Mouse (Mus musculus): ENCODE data around the gene Chd5.

Gene Chd5

GRCm38 (mm10) chr4:152338419-152339292, at the start of gene Chd5:
Chd5 (plus strand) TSS chr4:152338651.
- DNase-seq (ENCODE audit: low read depth, low spot score): no peak

GRCm38 (mm10) chr4:152290385-152290784, 48.1 kb upstream of the Chd5 start:
- no peak for DNase-seq (ENCODE audit: low read depth, low spot score)

- no peak for DNase-seq (ENCODE audit: low read depth, low spot score)
Measured at GRCm38 (mm10) chr4:152290991-152291390, 47.5 kb upstream of the Chd5 start.

DNA sequence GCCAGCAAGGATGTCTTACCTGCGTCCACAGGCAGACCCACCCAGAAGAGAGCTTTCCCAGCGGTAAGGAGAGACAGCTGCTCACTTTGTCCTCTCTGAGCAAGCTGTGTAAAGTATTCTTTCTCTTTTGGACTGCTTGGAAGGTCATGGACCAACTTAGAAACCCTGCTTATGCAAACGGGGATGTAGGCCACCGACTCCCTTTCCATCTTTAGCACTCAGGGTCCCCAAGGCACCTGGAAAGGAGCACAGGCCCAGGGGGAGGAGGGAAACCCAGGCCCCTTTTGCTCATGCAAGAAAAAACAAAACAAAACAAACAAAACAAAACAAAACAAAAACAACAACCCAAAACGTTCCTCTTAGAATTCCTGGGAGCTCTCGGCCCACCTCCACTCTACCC, 46.9 kb upstream of the Chd5 start, which contains the start of gene Hes3:
Gene Hes3 (minus strand): TSS at position 101 of the 400 bp plus-strand sequence.
- DNase-seq (ENCODE audit: low read depth, low spot score): no peak

DNA sequence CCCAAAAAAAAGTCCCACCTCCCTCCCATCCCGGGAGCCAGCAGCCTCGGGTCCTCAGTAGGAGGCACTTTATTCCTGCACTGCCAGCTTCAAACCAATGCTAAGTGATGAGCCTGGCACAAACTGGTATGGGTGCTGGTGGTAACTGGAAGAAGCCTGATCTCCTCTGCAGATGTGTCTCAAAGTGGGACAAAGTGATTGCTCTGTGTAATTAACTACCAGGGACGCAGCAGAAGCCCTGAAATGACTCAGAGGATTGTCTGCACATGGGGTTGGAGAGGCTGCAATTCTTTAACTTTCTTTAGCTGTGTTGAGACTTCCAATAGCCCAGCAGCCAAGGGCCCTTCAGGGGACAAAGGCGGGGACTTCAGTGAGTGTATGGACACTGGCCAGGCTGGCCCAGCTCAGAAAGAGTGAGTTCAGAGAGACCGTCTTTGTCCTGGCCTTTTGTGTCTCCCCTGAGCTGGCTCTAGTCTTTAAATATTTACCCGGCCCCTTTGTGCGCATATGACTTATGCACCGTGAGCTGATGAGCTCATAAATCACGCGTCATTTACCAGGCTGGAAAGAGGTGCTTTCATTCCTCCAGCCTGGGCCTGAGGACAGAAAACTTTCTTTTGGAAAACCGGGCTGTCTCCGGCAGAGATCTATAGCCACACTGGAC, 46.2 kb upstream of the Chd5 start:
- DNase-seq (ENCODE audit: low read depth, low spot score): no peak

DNA sequence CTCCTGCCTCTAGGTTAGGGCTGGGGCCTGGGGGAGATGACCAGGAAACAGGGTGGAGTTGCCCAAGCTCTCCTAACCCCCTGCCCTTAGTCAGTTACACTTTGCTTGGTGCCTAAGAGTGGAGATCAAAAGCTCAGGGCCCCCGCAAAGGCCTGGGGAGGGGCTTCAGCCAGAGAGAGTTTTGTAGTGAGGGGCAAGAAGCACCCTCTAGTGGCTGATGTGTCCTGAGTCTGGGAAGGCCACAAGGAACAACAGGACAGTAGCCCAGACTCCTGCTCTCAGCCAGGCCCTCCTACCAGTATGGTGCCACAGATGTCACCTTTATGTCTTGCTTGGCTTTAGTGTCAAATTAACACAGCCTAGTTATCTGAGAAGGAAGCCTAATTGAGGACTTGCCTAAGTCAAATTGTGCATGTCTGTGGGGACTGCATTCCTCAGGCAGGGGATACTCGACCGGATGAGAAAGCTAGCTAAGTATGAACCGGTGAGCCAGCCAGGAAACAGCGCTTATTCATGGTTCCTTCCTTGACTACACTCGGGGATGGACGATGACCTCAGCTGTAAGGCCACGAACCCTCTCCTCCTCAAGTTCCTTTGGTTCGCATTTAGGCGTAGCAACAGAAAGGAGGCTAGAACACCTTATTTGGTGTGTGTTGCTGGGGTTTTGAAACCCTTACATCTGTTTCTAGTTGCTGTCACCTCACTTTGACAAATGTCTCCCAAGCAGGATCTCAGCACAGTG, 44.1 kb upstream of the Chd5 start:
- DNase-seq (ENCODE audit: low read depth, low spot score): no peak

GRCm38 (mm10) chr4:152295916-152296315, 42.5 kb upstream of the Chd5 start:
- DNase-seq (ENCODE audit: low read depth, low spot score): no peak

DNA sequence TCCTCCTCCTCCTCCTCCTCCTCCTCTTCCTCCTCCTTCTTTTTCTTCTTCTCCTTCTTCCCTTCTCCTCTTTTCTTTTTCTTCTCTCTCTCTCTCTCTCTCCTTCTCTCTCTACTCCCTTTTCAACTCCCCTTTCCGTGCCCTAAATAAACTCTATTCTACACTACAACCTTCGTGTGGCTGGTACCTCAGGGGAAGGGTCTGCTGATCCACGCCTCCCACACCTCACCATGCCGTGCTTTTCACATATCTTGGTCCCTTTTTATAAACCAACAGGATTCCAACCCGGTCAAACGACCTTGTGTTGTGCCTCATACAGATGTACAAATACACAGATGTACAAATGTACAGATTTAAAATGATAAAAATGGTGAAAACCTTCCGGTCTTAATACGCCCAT, 42.1 kb upstream of the Chd5 start:
- no peak for DNase-seq (ENCODE audit: low read depth, low spot score)

DNA sequence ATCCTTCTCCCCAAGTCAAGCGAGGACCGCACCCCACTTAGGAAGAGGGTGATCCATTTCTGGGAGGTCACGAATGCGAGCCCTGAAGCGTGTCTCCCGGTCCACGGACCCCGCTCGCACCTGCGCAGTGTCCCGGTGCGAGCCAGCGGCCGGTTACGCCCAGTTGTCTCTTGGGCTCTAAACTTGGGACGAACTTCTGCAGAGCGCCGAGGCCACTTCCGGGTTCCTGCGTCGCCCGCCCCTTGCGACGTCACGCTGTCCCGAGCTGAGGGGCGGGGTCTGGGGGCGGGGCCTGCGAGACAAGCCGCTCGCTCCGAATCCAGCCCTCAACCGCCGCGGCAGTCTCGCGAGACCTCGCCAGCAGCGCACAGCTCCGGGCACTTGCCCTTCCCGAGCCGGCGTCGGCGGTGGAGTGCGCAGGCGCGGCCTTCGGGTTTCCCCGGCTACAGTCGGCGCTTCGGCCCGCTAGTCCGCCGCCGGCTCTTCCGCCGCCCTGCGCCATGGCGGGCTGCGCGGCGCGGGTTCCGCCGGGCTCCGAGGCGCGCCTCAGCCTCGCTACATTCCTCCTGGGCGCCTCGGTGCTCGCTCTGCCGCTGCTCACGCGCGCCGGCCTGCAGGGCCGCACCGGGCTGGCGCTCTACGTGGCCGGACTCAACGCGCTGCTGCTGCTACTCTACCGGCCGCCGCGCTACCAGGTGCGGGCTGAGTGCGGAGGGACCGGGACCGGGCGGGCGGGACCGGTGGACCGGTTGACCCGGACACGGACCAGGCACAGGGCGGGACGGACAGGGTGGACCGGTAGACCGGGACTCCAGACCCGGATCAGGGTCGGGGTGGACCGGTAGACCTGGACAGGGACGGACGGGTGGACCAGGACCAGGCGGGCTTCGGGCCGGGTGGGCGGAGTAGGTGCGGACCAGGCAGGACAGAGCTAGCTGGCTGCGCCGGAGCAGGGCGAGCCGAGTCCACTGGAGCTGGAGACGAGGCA, 41.3 kb upstream of the Chd5 start, which contains the start of gene Icmt:
Gene Icmt (plus strand): TSS at position 354 of the 988 bp plus-strand sequence.
- DNase-seq (ENCODE audit: low read depth, low spot score): peak; percentile 99

GRCm38 (mm10) chr4:152298836-152299235, 39.6 kb upstream of the Chd5 start:
- DNase-seq (ENCODE audit: low read depth, low spot score): no peak

- DNase-seq (ENCODE audit: low read depth, low spot score): no peak
Measured at GRCm38 (mm10) chr4:152300375-152300774, 38.1 kb upstream of the Chd5 start.

GRCm38 (mm10) chr4:152302012-152302411, 36.4 kb upstream of the Chd5 start:
- no peak for DNase-seq (ENCODE audit: low read depth, low spot score)

- DNase-seq (ENCODE audit: low read depth, low spot score): no peak
Measured at GRCm38 (mm10) chr4:152303172-152303571, 35.3 kb upstream of the Chd5 start.

DNA sequence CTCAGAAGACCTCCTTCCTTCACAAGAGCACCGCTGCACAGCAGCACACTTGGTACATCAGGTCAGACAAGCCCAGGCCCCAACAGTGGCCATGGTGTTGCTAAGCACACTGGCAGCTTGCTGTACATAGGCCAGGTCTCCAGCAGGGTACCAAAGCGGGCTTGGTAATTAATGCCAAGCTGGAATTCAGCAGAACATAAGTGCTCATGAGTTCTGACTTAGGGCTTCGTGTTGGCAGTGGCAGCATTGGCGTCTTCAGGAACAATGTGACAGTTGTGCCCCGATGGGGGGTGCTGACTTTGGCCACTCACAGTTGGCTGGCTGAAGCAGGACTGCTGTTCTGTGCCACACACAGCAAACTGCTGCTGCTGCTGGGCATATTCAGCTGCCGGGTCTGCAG, 33.8 kb upstream of the Chd5 start:
- no peak for DNase-seq (ENCODE audit: low read depth, low spot score)

- no peak for DNase-seq (ENCODE audit: low read depth, low spot score)
Measured at GRCm38 (mm10) chr4:152305991-152306390, 32.5 kb upstream of the Chd5 start.

GRCm38 (mm10) chr4:152307542-152307941, 30.9 kb upstream of the Chd5 start:
- DNase-seq (ENCODE audit: low read depth, low spot score): no peak

- no peak for DNase-seq (ENCODE audit: low read depth, low spot score)
Measured at GRCm38 (mm10) chr4:152312186-152312585, 26.3 kb upstream of the Chd5 start.

GRCm38 (mm10) chr4:152313211-152313632, 25.2 kb upstream of the Chd5 start:
- DNase-seq (ENCODE audit: low read depth, low spot score): no peak

DNA sequence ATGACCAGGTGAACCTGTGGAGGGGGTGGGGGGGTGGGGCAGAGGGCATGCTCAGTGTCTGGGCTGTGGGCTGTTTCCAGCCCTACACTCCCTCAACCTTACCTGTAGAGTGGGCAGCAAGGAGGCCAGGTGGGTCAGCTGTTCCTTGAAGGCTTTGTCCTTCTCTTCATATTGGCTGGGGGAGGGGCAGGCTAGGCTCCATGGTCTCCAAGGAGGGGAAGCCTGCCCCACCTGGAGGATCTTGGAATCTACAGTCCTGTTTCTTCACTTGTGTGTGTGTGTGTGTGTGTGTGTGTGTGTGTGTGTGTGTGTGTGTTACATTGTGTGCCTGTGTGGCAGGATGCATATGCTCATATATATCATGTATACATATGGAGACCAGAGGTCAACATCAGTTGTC, 24.5 kb upstream of the Chd5 start:
- DNase-seq (ENCODE audit: low read depth, low spot score): no peak

DNA sequence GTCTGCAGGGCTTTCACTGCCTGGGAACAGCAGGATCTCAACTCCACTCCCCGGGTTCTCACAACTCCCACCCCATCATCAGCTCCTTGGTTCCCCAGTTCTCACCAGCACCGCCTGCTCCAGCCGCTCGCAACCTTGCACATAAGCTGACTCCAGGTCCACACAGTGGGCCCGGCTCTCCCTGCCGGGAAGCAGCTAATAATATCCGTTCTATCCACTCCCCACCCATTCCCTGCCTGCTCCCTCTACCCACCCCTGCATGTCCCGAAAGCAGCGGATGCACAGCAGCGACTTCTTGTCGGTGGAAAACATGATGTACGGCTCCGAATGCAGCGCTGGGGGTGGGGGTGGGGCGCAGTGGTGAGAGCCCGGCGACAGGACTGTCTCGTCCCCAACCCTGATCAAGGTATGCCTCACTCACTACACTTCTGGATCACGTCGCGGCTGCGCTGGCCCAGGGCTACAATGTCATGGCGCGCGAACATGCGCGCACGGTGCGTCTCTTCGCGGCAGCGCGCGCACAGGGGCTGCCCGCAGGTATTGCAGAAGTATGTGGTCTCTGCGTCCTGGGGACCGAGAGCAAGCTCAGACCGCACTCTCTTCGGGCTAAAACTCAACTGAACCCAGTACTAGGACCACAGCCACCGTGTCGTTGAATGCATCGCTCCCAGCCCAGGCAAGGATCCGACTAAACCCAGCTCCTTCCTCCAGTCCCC, 22.8 kb upstream of the Chd5 start:
- no peak for DNase-seq (ENCODE audit: low read depth, low spot score)

Measured in retina, postnatal 7 days (tissue).